Mouse (Mus musculus) liver, adult 2 months (tissue): ENCODE results near the gene Kcne2. TPM values are rescaled to one million over a fixed set of nuclear protein-coding genes. Genes with fewer than 3 reads are reported as not detected.
A peak's percentile ranks its signal among the peaks of the same experiment; 100 is the strongest.

ENCODE experiments used
- DNase-seq: peaks from one replicate; pipeline ENCODE4 v3.0.0-alpha.2; 2011; ENCODE audit warnings: low read depth, low spot score; ENCODE audit errors: extremely low read depth
- H3K27ac ChIP-seq: fragments of 200-500 bp; replicated peaks from 2 replicates; pipeline ENCODE4 v1.5.1; 2012; ENCODE audit warnings: low read depth, mild to moderate bottlenecking, control low read depth, inconsistent platforms, low read length; ENCODE audit not compliant: insufficient read depth
- H3K27me3 ChIP-seq: fragments of 200-500 bp; 2 replicates; pipeline ENCODE4 v1.6.1; 2012; ENCODE audit warnings: mild to moderate bottlenecking, moderate library complexity, low read length, inconsistent platforms; ENCODE audit not compliant: control insufficient read depth, insufficient read depth
- H3K36me3 ChIP-seq: fragments of 200-500 bp; 2 replicates; pipeline ENCODE4 v1.6.1; 2012; ENCODE audit warnings: low read length, inconsistent platforms; ENCODE audit not compliant: control insufficient read depth, insufficient read depth
- H3K4me1 ChIP-seq: fragments of 200-500 bp; 2 replicates; pipeline ENCODE4 v1.6.1; 2011; ENCODE audit warnings: low read length; ENCODE audit not compliant: control insufficient read depth, insufficient read depth
- H3K4me3 ChIP-seq: fragments of 200-500 bp; 2 replicates; pipeline ENCODE4 v1.5.1; 2011; ENCODE audit warnings: low read depth, mild to moderate bottlenecking, control low read depth, low read length, moderate library complexity; ENCODE audit not compliant: insufficient read depth
- H3K79me2 ChIP-seq: fragments of 200-500 bp; 2 replicates; pipeline ENCODE4 v1.6.1; 2012; ENCODE audit warnings: inconsistent platforms, mild to moderate bottlenecking, low read length, moderate library complexity; ENCODE audit not compliant: control insufficient read depth, insufficient read depth
- H3K9ac ChIP-seq: fragments of 200-500 bp; 2 replicates; pipeline ENCODE4 v1.6.1; 2012; ENCODE audit warnings: low read depth, mild to moderate bottlenecking, control low read depth, inconsistent platforms, low read length
- CTCF ChIP-seq: fragments of 200-500 bp; IDR thresholded peaks from 2 replicates; pipeline ENCODE4 v1.5.1; 2011; ENCODE audit warnings: low read depth, low read length, control low read depth
- POLR2A ChIP-seq: fragments of 200-500 bp; IDR thresholded peaks from 2 replicates; pipeline ENCODE4 v1.6.1; 2011; ENCODE audit warnings: low read length, control low read depth; ENCODE audit not compliant: insufficient read depth; ENCODE audit errors: extremely low read depth
- WGBS: fragments of 180-500 bp; shearing (Covaris S2); methylation state at CpG from one replicate; pipeline ENCODE4 v1.1.7; 2018; 5-methylcytosine and 5-hydroxymethylcytosine counted together
- polyA plus RNA-seq: library from polyadenylated mRNA; depleted of rRNA; stranded (reverse); fragments of >200 nt; gene quantifications from 2 replicates; pipeline ENCODE4 v1.2.3, GENCODE M21; 2012
- total RNA-seq: library from RNA; depleted of rRNA; stranded (reverse); fragments of >200 nt; gene quantifications from 2 replicates; pipeline ENCODE4 v1.2.3, GENCODE M21; 2014

The Kcne2 gene
- total and polyA plus RNA-seq, 2 experiments = not detected

DNA sequence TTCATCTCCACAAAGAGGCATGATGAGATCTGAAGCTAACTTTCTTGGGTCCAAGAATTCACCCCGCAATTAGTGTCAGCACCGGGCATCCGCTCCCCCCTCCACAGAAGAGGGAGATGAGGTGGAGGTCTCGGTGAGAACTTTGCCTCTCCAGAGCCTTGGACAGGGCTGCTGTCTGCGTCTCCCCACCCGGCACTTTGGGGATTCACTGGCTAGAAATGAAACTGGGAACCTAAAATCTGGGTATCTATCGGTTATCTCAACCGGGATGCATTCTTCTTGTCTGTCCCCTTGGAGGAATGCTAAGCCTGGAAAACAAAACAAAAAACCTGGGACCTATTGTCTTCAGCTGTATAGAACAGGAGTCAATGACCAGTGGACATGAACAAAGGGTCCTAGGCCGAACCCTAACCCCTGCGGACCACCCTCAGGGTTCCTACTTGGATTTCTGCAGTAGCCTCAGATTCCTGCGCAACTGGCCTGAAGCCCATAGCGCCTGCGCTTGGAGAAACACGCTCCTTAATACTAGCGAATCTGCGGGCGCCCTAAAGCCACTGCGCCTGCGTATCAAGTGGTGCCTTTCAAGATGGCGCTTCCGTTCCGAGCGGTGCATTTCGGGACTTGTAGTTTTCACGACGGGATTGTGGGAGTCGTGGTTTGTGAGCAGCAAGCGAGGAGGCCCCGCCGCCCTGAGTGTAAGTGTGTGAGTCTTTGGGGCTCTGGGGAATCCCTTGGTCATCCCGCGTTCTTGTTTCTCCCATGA lies 8.6 kb downstream of the Kcne2 start, which contains the start of gene Smim11:
TSS of gene Smim11 (plus strand) at position 638 of the 763 bp plus-strand sequence.
- Histone ChIP-seq H3K79me2 (no peaks in the 10 kb centered on the region; the same call in 1 of the 2 replicates), H3K27me3 (no peaks in the 10 kb centered on the region), H3K4me1 (peaks cover 9% of the 10 kb centered on the region), H3K4me3 (peak within 1 kb of the TSS; percentile 71), H3K27ac (peak within 1 kb of the TSS; percentile 56), H3K9ac (peak within 1 kb of the TSS; percentile 81), H3K36me3 (no peaks in the 10 kb centered on the region; the same call in 1 of the 2 replicates)
- WGBS = 6% methylated on average over 32 of the region's 32 CpGs
- TF ChIP-seq CTCF (no peak), POLR2A (0 out of 2 replicates have a peak, but pooled peaks have one; percentile 56)
- peak; percentile 95 for DNase-seq

DNA sequence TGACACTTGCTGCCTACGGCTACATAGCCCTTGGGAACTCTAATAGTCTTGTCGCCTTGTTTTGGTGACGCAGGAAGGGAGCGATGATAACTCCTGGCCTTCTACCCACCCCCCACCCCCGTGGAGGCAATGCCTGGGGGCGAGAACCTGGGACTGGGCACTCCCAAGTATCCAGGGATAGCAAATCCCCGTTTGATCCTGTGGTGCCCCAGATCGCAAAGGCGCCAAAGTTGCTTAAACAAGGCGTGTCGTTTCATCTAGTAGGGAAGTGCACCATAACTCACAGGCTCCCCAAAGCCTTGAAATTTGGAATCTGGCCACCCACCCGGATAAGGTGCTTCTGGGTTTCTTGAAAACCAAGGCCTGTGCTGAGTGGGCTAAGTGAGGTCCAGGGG lies 9.2 kb downstream of the Kcne2 start:
- Histone ChIP-seq H3K79me2 (no peaks in the 10 kb centered on the region; the same call in 1 of the 2 replicates), H3K27me3 (no peaks in the 10 kb centered on the region), H3K9ac (peak overlapping the region; percentile 81), H3K36me3 (peaks cover 1% of the 10 kb centered on the region; the same call in 1 of the 2 replicates), H3K4me3 (peak overlapping the region; percentile 71), H3K4me1 (peaks cover 9% of the 10 kb centered on the region), H3K27ac (peak overlapping the region; percentile 56)
- TF ChIP-seq POLR2A (no peak), CTCF (no peak)
- 2% methylated on average over 12 of the region's 12 CpGs for WGBS
- DNase-seq = no peak

GRCm38 (mm10) chr16:92301989-92302388 lies 9.8 kb downstream of the Kcne2 start:
- peaks cover 3% of the 10 kb centered on the region; the same call in 1 of the 2 replicates for H3K36me3 ChIP-seq
- H3K27ac ChIP-seq = no peak overlapping the region

GRCm38 (mm10) chr16:92302506-92302905 lies 10.3 kb downstream of the Kcne2 start:
- H3K4me1 ChIP-seq = peaks cover 9% of the 10 kb centered on the region
- 82% methylated on average over 5 of the region's 5 CpGs for WGBS
- H3K9ac ChIP-seq = no peak overlapping the region
- H3K36me3 ChIP-seq = peaks cover 3% of the 10 kb centered on the region; the same call in 1 of the 2 replicates
- H3K27ac ChIP-seq = no peak overlapping the region
- no peak overlapping the region for H3K4me3 ChIP-seq
- no peaks in the 10 kb centered on the region; the same call in 1 of the 2 replicates for H3K79me2 ChIP-seq
- no peak for DNase-seq
- H3K27me3 ChIP-seq = no peaks in the 10 kb centered on the region
- no peak for TF ChIP-seq CTCF
- no peak for TF ChIP-seq POLR2A

More at GRCm38 (mm10) chr16:92301989-92302388, 9.8 kb downstream of the Kcne2 start:
- TF ChIP-seq POLR2A = no peak
- TF ChIP-seq CTCF = no peak
- DNase-seq = no peak
- Histone ChIP-seq H3K4me3 (peak overlapping the region; percentile 71), H3K79me2 (no peaks in the 10 kb centered on the region; the same call in 1 of the 2 replicates), H3K27me3 (no peaks in the 10 kb centered on the region), H3K4me1 (peaks cover 9% of the 10 kb centered on the region), H3K9ac (peak overlapping the region; percentile 81)
- WGBS = 51% methylated on average over 5 of the region's 5 CpGs

GRCm38 (mm10) chr16:92305519-92305918 lies 13.3 kb downstream of the Kcne2 start:
- WGBS = 98% methylated on average over 2 of the region's 2 CpGs
- DNase-seq = no peak
- Histone ChIP-seq H3K9ac (no peak overlapping the region), H3K79me2 (no peaks in the 10 kb centered on the region; the same call in 1 of the 2 replicates), H3K27me3 (no peaks in the 10 kb centered on the region), H3K4me3 (no peak overlapping the region), H3K4me1 (peaks cover 9% of the 10 kb centered on the region), H3K27ac (no peak overlapping the region), H3K36me3 (peaks cover 12% of the 10 kb centered on the region; the same call in 1 of the 2 replicates)
- TF ChIP-seq POLR2A = no peak
- TF ChIP-seq CTCF = no peak

- Histone ChIP-seq H3K9ac (no peak overlapping the region), H3K27ac (no peak overlapping the region), H3K79me2 (no peaks in the 10 kb centered on the region), H3K4me3 (no peak overlapping the region), H3K36me3 (peaks cover 17% of the 10 kb centered on the region), H3K27me3 (no peaks in the 10 kb centered on the region), H3K4me1 (no peaks in the 10 kb centered on the region)
- DNase-seq = no peak
- 72% methylated on average over 3 of the region's 3 CpGs for WGBS
- no peak for TF ChIP-seq CTCF
- no peak for TF ChIP-seq POLR2A
These were observed 15.8 kb downstream of the Kcne2 start for GRCm38 (mm10) chr16:92307947-92308346.
